Mouse (Mus musculus): ENCODE measurements at regions not wholly inside any gene's neighbourhood (a gene's known extent, or its start where the extent isn't known, plus 50 kb on each side); places are given as distances from the start of the nearest gene placed in this dataset.

- TF ChIP-seq CTCF (IDR thresholded peaks at IDR 0.05; ENCODE audit: control insufficient read depth, insufficient read depth, insufficient replicate concordance, low read depth, low read length) (no peak), POLR2A (IDR thresholded peaks at IDR 0.05; ENCODE audit: control insufficient read depth, low read depth, low read length) (no peak)
Observed at GRCm38 (mm10) chr4:103552476-103552875, 66.7 kb upstream of the Dab1 start.

Data from testis, adult 2 months (tissue).